Mouse (Mus musculus): ENCODE results near the gene Gm49337. TPM values are rescaled to one million over a fixed set of nuclear protein-coding genes. Genes with fewer than 3 reads are reported as not detected.

Gene Gm49337
- polyA plus RNA-seq, 1 experiment from 2014 or later, result not detected

GRCm38 (mm10) chr4:116300878-116301355 lies 127.7 kb downstream of the Gm49337 start:
- H3K9ac ChIP-seq (replicated peaks; ENCODE audit: low read length), result no peak overlapping the region
- 78% methylated on average over 4 of the region's 4 CpGs for WGBS
- no peak overlapping the region for H3K4me3 ChIP-seq (replicated peaks; ENCODE audit: low read depth, low read length)
- H3K9me3 ChIP-seq (ENCODE audit: control insufficient read depth, low read length), result no peaks in the 10 kb centered on the region
- no peak overlapping the region for H3K27ac ChIP-seq (replicated peaks; ENCODE audit: low read depth, low read length)
- H3K27me3 ChIP-seq (ENCODE audit: control insufficient read depth, insufficient read depth, low read length), result no peaks in the 10 kb centered on the region
- no peak overlapping the region for H3K4me2 ChIP-seq (ENCODE audit: low read length)
- H3K36me3 ChIP-seq (ENCODE audit: control insufficient read depth, insufficient read depth, low read length), result peaks cover 61% of the 10 kb centered on the region
- DNase-seq (no peak), ATAC-seq (ENCODE audit: low FRiP score, low TSS enrichment) (no peak)
- H3K4me1 ChIP-seq (ENCODE audit: control insufficient read depth, insufficient read depth, low read length), result no peaks in the 10 kb centered on the region

GRCm38 (mm10) chr4:116304551-116304950 lies 131.4 kb downstream of the Gm49337 start:
- ATAC-seq (ENCODE audit: low FRiP score, low TSS enrichment) (no peak), DNase-seq (no peak)
- no peak overlapping the region for H3K4me2 ChIP-seq (ENCODE audit: low read length)
- H3K27me3 ChIP-seq (ENCODE audit: control insufficient read depth, insufficient read depth, low read length), result no peaks in the 10 kb centered on the region
- no peak overlapping the region for H3K9ac ChIP-seq (replicated peaks; ENCODE audit: low read length)
- 17% methylated on average over 1 of the region's 1 CpGs for WGBS
- no peak overlapping the region for H3K4me3 ChIP-seq (replicated peaks; ENCODE audit: low read depth, low read length)
- no peak overlapping the region for H3K27ac ChIP-seq (replicated peaks; ENCODE audit: low read depth, low read length)
- no peaks in the 10 kb centered on the region for H3K9me3 ChIP-seq (ENCODE audit: control insufficient read depth, low read length)
- peaks cover 75% of the 10 kb centered on the region for H3K36me3 ChIP-seq (ENCODE audit: control insufficient read depth, insufficient read depth, low read length)
- no peaks in the 10 kb centered on the region for H3K4me1 ChIP-seq (ENCODE audit: control insufficient read depth, insufficient read depth, low read length)

GRCm38 (mm10) chr4:116317575-116317974 lies 144.4 kb downstream of the Gm49337 start:
- H3K36me3 ChIP-seq (ENCODE audit: control insufficient read depth, insufficient read depth, low read length), result peaks cover 93% of the 10 kb centered on the region
- no peak overlapping the region for H3K27ac ChIP-seq (replicated peaks; ENCODE audit: low read depth, low read length)
- no peak overlapping the region for H3K9ac ChIP-seq (replicated peaks; ENCODE audit: low read length)
- no peaks in the 10 kb centered on the region for H3K9me3 ChIP-seq (ENCODE audit: control insufficient read depth, low read length)
- ATAC-seq (ENCODE audit: low FRiP score, low TSS enrichment) (no peak), DNase-seq (no peak)
- WGBS, result 97% methylated on average over 4 of the region's 4 CpGs
- no peaks in the 10 kb centered on the region for H3K4me1 ChIP-seq (ENCODE audit: control insufficient read depth, insufficient read depth, low read length)
- H3K4me2 ChIP-seq (ENCODE audit: low read length), result no peak overlapping the region
- H3K4me3 ChIP-seq (replicated peaks; ENCODE audit: low read depth, low read length), result no peak overlapping the region
- no peaks in the 10 kb centered on the region for H3K27me3 ChIP-seq (ENCODE audit: control insufficient read depth, insufficient read depth, low read length)

- ATAC-seq (ENCODE audit: low FRiP score, low TSS enrichment) (no peak), DNase-seq (no peak)
- H3K4me3 ChIP-seq (replicated peaks; ENCODE audit: low read depth, low read length), result no peak overlapping the region
- no peaks in the 10 kb centered on the region for H3K4me1 ChIP-seq (ENCODE audit: control insufficient read depth, insufficient read depth, low read length)
- no peaks in the 10 kb centered on the region for H3K9me3 ChIP-seq (ENCODE audit: control insufficient read depth, low read length)
- WGBS, result 98% methylated on average over 6 of the region's 6 CpGs
- no peak overlapping the region for H3K27ac ChIP-seq (replicated peaks; ENCODE audit: low read depth, low read length)
- no peaks in the 10 kb centered on the region for H3K27me3 ChIP-seq (ENCODE audit: control insufficient read depth, insufficient read depth, low read length)
- H3K36me3 ChIP-seq (ENCODE audit: control insufficient read depth, insufficient read depth, low read length), result peaks cover 85% of the 10 kb centered on the region
- no peak overlapping the region for H3K4me2 ChIP-seq (ENCODE audit: low read length)
- no peak overlapping the region for H3K9ac ChIP-seq (replicated peaks; ENCODE audit: low read length)
Observed at GRCm38 (mm10) chr4:116322127-116322526, 148.9 kb downstream of the Gm49337 start.

- Histone ChIP-seq H3K4me2 (ENCODE audit: low read length) (no peak overlapping the region), H3K36me3 (ENCODE audit: control insufficient read depth, insufficient read depth, low read length) (peaks cover 59% of the 10 kb centered on the region)
- WGBS, result 92% methylated on average over 3 of the region's 3 CpGs
Observed at GRCm38 (mm10) chr4:116329256-116329655, 156.1 kb downstream of the Gm49337 start.

GRCm38 (mm10) chr4:116336294-116336693 lies 163.1 kb downstream of the Gm49337 start:
- no peak for DNase-seq
- Histone ChIP-seq H3K4me2 (ENCODE audit: low read length) (no peak overlapping the region), H3K27me3 (ENCODE audit: control insufficient read depth, insufficient read depth, low read length) (no peaks in the 10 kb centered on the region), H3K4me3 (replicated peaks; ENCODE audit: low read depth, low read length) (no peak overlapping the region), H3K9ac (replicated peaks; ENCODE audit: low read length) (no peak overlapping the region), H3K27ac (replicated peaks; ENCODE audit: low read depth, low read length) (no peak overlapping the region), H3K4me1 (ENCODE audit: control insufficient read depth, insufficient read depth, low read length) (no peaks in the 10 kb centered on the region), H3K36me3 (ENCODE audit: control insufficient read depth, insufficient read depth, low read length) (peaks cover 12% of the 10 kb centered on the region), H3K9me3 (ENCODE audit: control insufficient read depth, low read length) (no peaks in the 10 kb centered on the region)
- 97% methylated on average over 1 of the region's 1 CpGs for WGBS
- ATAC-seq (ENCODE audit: low FRiP score, low TSS enrichment), result no peak

More at GRCm38 (mm10) chr4:116329256-116329655, 156.1 kb downstream of the Gm49337 start:
- H3K9me3 ChIP-seq (ENCODE audit: control insufficient read depth, low read length), result no peaks in the 10 kb centered on the region
- no peaks in the 10 kb centered on the region for H3K4me1 ChIP-seq (ENCODE audit: control insufficient read depth, insufficient read depth, low read length)
- H3K4me3 ChIP-seq (replicated peaks; ENCODE audit: low read depth, low read length), result no peak overlapping the region
- H3K27me3 ChIP-seq (ENCODE audit: control insufficient read depth, insufficient read depth, low read length), result no peaks in the 10 kb centered on the region
- no peak overlapping the region for H3K9ac ChIP-seq (replicated peaks; ENCODE audit: low read length)
- H3K27ac ChIP-seq (replicated peaks; ENCODE audit: low read depth, low read length), result no peak overlapping the region
- no peak for ATAC-seq (ENCODE audit: low FRiP score, low TSS enrichment)
- no peak for DNase-seq

GRCm38 (mm10) chr4:116342119-116342518 lies 168.9 kb downstream of the Gm49337 start:
- no peaks in the 10 kb centered on the region for H3K36me3 ChIP-seq (ENCODE audit: control insufficient read depth, insufficient read depth, low read length)
- H3K27me3 ChIP-seq (ENCODE audit: control insufficient read depth, insufficient read depth, low read length), result no peaks in the 10 kb centered on the region
- no peaks in the 10 kb centered on the region for H3K4me1 ChIP-seq (ENCODE audit: control insufficient read depth, insufficient read depth, low read length)
- ATAC-seq (ENCODE audit: low FRiP score, low TSS enrichment) (no peak), DNase-seq (peak; percentile 87)
- H3K4me2 ChIP-seq (ENCODE audit: low read length), result no peak overlapping the region
- H3K9me3 ChIP-seq (ENCODE audit: control insufficient read depth, low read length), result no peaks in the 10 kb centered on the region
- no peak overlapping the region for H3K9ac ChIP-seq (replicated peaks; ENCODE audit: low read length)
- H3K27ac ChIP-seq (replicated peaks; ENCODE audit: low read depth, low read length), result no peak overlapping the region
- no peak overlapping the region for H3K4me3 ChIP-seq (replicated peaks; ENCODE audit: low read depth, low read length)

Other genes with a start within 250 kb of the Gm49337 start
- gene Dmbx1, start 233.5 kb upstream of the Gm49337 start, polyA plus RNA-seq (2014; fragmentation: Nextera tagmentation; extraction: Ambion mirVana), result 8.2 and 8.5 TPM in 2 replicates
- 15.5 and 17.5 TPM in 2 replicates for gene Faah, start 155.5 kb upstream of the Gm49337 start, polyA plus RNA-seq (2014; fragmentation: Nextera tagmentation; extraction: Ambion mirVana)
- 11.5 and 13.6 TPM in 2 replicates for gene Nsun4, start 119.5 kb upstream of the Gm49337 start, polyA plus RNA-seq (2014; fragmentation: Nextera tagmentation; extraction: Ambion mirVana)
- gene Uqcrh, start 98.3 kb upstream of the Gm49337 start, polyA plus RNA-seq (2014; fragmentation: Nextera tagmentation; extraction: Ambion mirVana), result 405 and 483 TPM in 2 replicates
- 72.6 and 75.2 TPM in 2 replicates for gene Lrrc41, start 98.1 kb upstream of the Gm49337 start, polyA plus RNA-seq (2014; fragmentation: Nextera tagmentation; extraction: Ambion mirVana)
- gene Rad54l, start 49.7 kb upstream of the Gm49337 start, polyA plus RNA-seq (2014; fragmentation: Nextera tagmentation; extraction: Ambion mirVana), result 5.3 and 10.5 TPM in 2 replicates
- 55.0 and 66.4 TPM in 2 replicates for gene Pomgnt1, start 49.5 kb upstream of the Gm49337 start, polyA plus RNA-seq (2014; fragmentation: Nextera tagmentation; extraction: Ambion mirVana)
- 1.3 and 1.8 TPM in 2 replicates for gene Lurap1, start 22.0 kb upstream of the Gm49337 start, polyA plus RNA-seq (2014; fragmentation: Nextera tagmentation; extraction: Ambion mirVana)
- gene Tspan1, start 5.8 kb upstream of the Gm49337 start, polyA plus RNA-seq (2014; fragmentation: Nextera tagmentation; extraction: Ambion mirVana), result 0.11 and 0.18 TPM in 2 replicates
- gene 1700042G07Rik, start within 50 bp of the Gm49337 start, polyA plus RNA-seq (2014; fragmentation: Nextera tagmentation; extraction: Ambion mirVana), result not detected in 2 replicates
- 86.4 and 115 TPM in 2 replicates for gene Pik3r3, start 48.2 kb downstream of the Gm49337 start, polyA plus RNA-seq (2014; fragmentation: Nextera tagmentation; extraction: Ambion mirVana)

Data from midbrain, embryonic 14.5 days (tissue).